Mouse (Mus musculus): ENCODE measurements around the gene Pdcd1lg2. TPM values are rescaled to one million over a fixed set of nuclear protein-coding genes. Genes with fewer than 3 reads are reported as not detected.

Pdcd1lg2 gene
- polyA plus RNA-seq, 1 experiment: 4.7 TPM

DNA sequence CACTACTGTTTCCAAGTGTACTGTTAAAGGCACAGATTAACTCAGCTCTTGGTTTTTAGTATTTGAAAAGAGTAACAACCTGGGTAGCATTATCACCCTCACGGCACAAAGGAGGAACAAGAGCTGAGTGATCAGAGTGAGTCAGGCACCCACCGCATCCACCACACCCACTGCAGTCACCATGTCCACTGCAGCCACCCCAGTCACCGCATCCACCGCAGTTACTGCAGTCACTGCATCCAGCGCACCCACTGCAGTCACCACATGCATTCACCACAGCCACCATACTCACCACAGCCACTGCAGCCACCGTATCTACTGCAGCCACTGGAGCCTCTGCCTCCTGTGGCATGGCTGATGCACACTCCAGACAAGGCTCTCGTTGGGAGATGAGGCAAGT is 99.1 kb downstream of the Pdcd1lg2 start:
- H3K4me1 ChIP-seq (replicated peaks; ENCODE audit: control insufficient read depth, insufficient read depth, low read length): no peaks in the 10 kb centered on the region
- TF ChIP-seq CTCF (IDR thresholded peaks at IDR 0.05; ENCODE audit: borderline replicate concordance, control insufficient read depth, extremely low read depth, insufficient read depth, low read length, poor library complexity) (no peak), POLR2A (IDR thresholded peaks at IDR 0.05; ENCODE audit: control insufficient read depth, extremely low read depth, insufficient read depth, low read length, poor library complexity) (no peak)
- H3K27me3 ChIP-seq (ENCODE audit: control insufficient read depth, insufficient read depth, low read length): no peaks in the 10 kb centered on the region
- no peak for DNase-seq
- H3K27ac ChIP-seq (ENCODE audit: control insufficient read depth, insufficient read depth, low read length): no peak overlapping the region
- no peak overlapping the region for H3K4me3 ChIP-seq (ENCODE audit: control insufficient read depth, insufficient read depth, low read length)
- 90% methylated on average over 7 of the region's 7 CpGs for whole genome bisulfite sequencing
- no peaks in the 10 kb centered on the region for H3K36me3 ChIP-seq (ENCODE audit: control insufficient read depth, insufficient read depth, low read length)

DNA sequence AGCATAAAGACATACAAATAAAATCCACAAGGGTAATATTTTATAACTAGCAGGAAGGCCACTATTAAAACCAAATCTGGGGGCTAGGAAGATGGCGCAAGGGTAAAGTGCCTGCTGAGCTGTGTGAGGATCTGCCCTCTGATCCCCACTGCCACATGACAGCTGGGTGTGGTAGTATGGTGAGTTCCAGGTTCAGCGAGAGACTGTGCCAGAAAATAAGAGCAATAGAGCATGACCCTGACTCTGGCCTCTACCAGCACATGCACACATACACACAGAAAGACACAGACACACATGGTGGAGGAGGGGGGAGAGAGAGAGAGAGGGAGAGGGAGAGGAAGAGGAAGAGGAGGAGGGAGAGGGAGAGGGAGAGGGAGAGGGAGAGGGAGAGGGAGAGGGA is 101.1 kb downstream of the Pdcd1lg2 start:
- Histone ChIP-seq H3K4me1 (replicated peaks; ENCODE audit: control insufficient read depth, insufficient read depth, low read length) (no peaks in the 10 kb centered on the region), H3K27me3 (ENCODE audit: control insufficient read depth, insufficient read depth, low read length) (no peaks in the 10 kb centered on the region), H3K4me3 (ENCODE audit: control insufficient read depth, insufficient read depth, low read length) (no peak overlapping the region), H3K27ac (ENCODE audit: control insufficient read depth, insufficient read depth, low read length) (no peak overlapping the region), H3K36me3 (ENCODE audit: control insufficient read depth, insufficient read depth, low read length) (no peaks in the 10 kb centered on the region)
- no peak for DNase-seq
- TF ChIP-seq POLR2A (IDR thresholded peaks at IDR 0.05; ENCODE audit: control insufficient read depth, extremely low read depth, insufficient read depth, low read length, poor library complexity) (no peak), CTCF (IDR thresholded peaks at IDR 0.05; ENCODE audit: borderline replicate concordance, control insufficient read depth, extremely low read depth, insufficient read depth, low read length, poor library complexity) (no peak)
- WGBS: 94% methylated on average over 2 of the region's 2 CpGs

DNA sequence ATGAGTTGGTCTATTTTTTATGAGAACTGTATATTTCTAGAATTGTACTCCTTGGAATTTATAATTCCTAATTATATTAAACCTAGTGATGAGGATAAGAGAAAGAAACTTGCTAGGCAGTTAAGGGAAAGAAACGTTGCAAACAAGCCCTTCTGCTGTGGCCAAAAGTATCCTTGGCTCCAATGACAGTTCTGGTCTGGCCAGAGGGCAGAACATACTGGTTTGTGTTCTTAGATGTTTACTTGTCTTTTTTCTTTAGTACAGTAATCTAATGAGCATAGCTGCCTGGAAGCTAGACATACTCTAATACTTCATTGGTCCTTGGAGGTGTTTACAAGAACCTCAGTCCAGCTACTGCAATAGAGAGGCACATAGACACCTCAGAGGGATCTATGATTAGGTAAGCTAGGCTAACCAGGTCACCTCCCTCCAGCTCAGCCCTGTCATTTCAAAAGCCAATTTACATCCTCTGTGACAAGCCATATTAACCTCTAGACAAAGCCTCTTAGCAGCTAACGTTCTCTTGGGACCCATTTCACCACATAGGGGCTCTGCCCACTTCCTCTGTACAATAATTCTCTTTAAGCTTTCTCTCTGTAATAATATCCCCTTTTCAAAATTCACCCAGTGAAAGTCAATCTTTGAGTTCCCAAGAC is 102.5 kb downstream of the Pdcd1lg2 start:
- Histone ChIP-seq H3K4me3 (ENCODE audit: control insufficient read depth, insufficient read depth, low read length) (no peak overlapping the region), H3K27ac (ENCODE audit: control insufficient read depth, insufficient read depth, low read length) (no peak overlapping the region), H3K36me3 (ENCODE audit: control insufficient read depth, insufficient read depth, low read length) (no peaks in the 10 kb centered on the region), H3K4me1 (replicated peaks; ENCODE audit: control insufficient read depth, insufficient read depth, low read length) (no peaks in the 10 kb centered on the region), H3K27me3 (ENCODE audit: control insufficient read depth, insufficient read depth, low read length) (no peaks in the 10 kb centered on the region)
- WGBS: 40% methylated on average over 2 of the region's 2 CpGs
- DNase-seq: no peak
- TF ChIP-seq POLR2A (IDR thresholded peaks at IDR 0.05; ENCODE audit: control insufficient read depth, extremely low read depth, insufficient read depth, low read length, poor library complexity) (no peak), CTCF (IDR thresholded peaks at IDR 0.05; ENCODE audit: borderline replicate concordance, control insufficient read depth, extremely low read depth, insufficient read depth, low read length, poor library complexity) (no peak)

DNA sequence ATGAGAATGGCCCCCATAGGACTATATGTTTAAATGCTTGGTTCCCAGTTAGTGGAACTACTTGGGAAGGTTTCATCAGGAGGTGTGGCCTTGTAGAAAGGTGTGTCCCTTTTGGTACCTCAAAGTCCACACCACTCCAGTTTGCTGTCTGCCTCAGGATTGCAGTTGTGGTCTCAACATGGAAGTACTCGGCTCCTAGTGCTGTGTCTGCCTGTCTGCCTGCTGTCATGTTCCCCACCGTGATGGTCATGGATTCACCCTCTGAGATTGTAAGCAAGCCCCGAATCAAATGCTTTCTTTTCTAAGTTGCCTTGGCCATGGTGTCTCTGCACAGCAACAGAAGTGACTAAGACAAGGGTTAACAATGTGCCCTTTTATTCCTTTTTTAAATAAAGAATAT is 103.4 kb downstream of the Pdcd1lg2 start:
- Histone ChIP-seq H3K27ac (ENCODE audit: control insufficient read depth, insufficient read depth, low read length) (no peak overlapping the region), H3K36me3 (ENCODE audit: control insufficient read depth, insufficient read depth, low read length) (no peaks in the 10 kb centered on the region), H3K4me3 (ENCODE audit: control insufficient read depth, insufficient read depth, low read length) (no peak overlapping the region), H3K27me3 (ENCODE audit: control insufficient read depth, insufficient read depth, low read length) (no peaks in the 10 kb centered on the region), H3K4me1 (replicated peaks; ENCODE audit: control insufficient read depth, insufficient read depth, low read length) (no peaks in the 10 kb centered on the region)
- TF ChIP-seq CTCF (IDR thresholded peaks at IDR 0.05; ENCODE audit: borderline replicate concordance, control insufficient read depth, extremely low read depth, insufficient read depth, low read length, poor library complexity): no peak
- TF ChIP-seq POLR2A (IDR thresholded peaks at IDR 0.05; ENCODE audit: control insufficient read depth, extremely low read depth, insufficient read depth, low read length, poor library complexity): no peak
- WGBS: 100% methylated on average over 3 of the region's 3 CpGs
- DNase-seq: no peak

DNA sequence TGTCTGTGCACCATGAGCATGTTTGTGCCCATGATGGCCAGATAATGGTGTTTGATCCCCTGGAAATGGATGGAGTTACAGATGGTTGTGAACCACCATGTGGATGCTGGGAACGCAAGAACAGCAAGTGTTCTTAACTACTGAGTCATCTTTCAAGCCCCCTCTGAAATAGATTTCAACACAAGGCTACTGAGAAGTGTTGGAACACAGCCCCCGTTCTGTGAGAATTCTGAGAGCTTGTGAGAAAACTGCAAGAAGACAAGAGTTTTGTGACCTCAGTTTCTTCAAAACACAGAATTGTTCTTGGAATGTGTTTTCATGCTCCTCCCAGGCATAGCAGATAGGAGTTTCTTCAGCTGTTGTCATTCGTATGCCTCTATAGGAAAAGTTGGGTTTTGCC is 104.7 kb downstream of the Pdcd1lg2 start:
- Histone ChIP-seq H3K4me3 (ENCODE audit: control insufficient read depth, insufficient read depth, low read length) (no peak overlapping the region), H3K27me3 (ENCODE audit: control insufficient read depth, insufficient read depth, low read length) (no peaks in the 10 kb centered on the region), H3K4me1 (replicated peaks; ENCODE audit: control insufficient read depth, insufficient read depth, low read length) (no peaks in the 10 kb centered on the region), H3K36me3 (ENCODE audit: control insufficient read depth, insufficient read depth, low read length) (no peaks in the 10 kb centered on the region), H3K27ac (ENCODE audit: control insufficient read depth, insufficient read depth, low read length) (no peak overlapping the region)
- WGBS: 97% methylated on average over 3 of the region's 3 CpGs
- TF ChIP-seq CTCF (IDR thresholded peaks at IDR 0.05; ENCODE audit: borderline replicate concordance, control insufficient read depth, extremely low read depth, insufficient read depth, low read length, poor library complexity) (no peak), POLR2A (IDR thresholded peaks at IDR 0.05; ENCODE audit: control insufficient read depth, extremely low read depth, insufficient read depth, low read length, poor library complexity) (no peak)
- DNase-seq: no peak

DNA sequence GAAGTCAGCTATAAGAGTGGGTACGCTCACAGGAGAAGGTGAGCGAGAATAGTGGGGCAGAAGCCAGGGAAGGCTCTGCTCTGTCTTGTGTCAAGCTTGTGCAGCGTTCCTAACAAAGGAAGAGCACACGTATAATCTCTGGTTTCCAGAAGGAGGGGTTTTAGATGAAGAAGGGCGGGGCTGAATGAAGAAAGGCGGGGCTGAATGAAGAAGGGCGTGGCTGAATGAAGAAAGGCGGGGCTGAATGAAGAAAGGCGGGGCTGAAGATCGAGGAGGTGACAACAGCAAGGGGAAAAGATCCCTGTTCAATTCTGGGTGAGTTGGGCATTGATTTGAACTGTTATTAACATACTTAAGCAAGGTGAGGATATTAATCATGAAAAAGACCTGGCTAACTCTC is 105.3 kb downstream of the Pdcd1lg2 start:
- WGBS: 93% methylated on average over 10 of the region's 10 CpGs

DNA sequence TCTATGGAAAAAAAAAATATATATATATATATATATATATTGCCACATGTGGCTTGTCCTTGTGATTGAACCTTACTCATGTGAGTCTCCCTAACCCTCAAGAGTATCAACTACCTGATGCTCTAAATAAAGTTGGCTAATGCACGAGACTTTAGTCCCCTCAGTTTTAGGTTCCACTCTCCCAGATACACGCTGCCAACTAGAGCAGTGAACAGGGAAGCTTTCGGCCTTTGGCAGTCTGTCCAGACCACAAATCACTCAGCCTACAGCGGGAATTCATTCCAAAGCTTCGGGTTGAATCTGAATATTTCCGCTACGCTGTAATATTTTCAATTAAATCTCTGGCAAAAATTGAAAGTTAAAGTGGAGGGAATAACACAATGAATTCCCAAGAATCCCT is 107.7 kb downstream of the Pdcd1lg2 start:
- 94% methylated on average over 7 of the region's 7 CpGs for WGBS
- no peaks in the 10 kb centered on the region; the same call in 1 of the 2 replicates for H3K4me1 ChIP-seq (replicated peaks; ENCODE audit: control insufficient read depth, insufficient read depth, low read length)
- H3K36me3 ChIP-seq (ENCODE audit: control insufficient read depth, insufficient read depth, low read length): no peaks in the 10 kb centered on the region
- no peak overlapping the region for H3K27ac ChIP-seq (ENCODE audit: control insufficient read depth, insufficient read depth, low read length)
- no peak overlapping the region for H3K4me3 ChIP-seq (ENCODE audit: control insufficient read depth, insufficient read depth, low read length)
- no peak for DNase-seq
- no peak for TF ChIP-seq CTCF (IDR thresholded peaks at IDR 0.05; ENCODE audit: borderline replicate concordance, control insufficient read depth, extremely low read depth, insufficient read depth, low read length, poor library complexity)
- TF ChIP-seq POLR2A (IDR thresholded peaks at IDR 0.05; ENCODE audit: control insufficient read depth, extremely low read depth, insufficient read depth, low read length, poor library complexity): no peak
- H3K27me3 ChIP-seq (ENCODE audit: control insufficient read depth, insufficient read depth, low read length): no peaks in the 10 kb centered on the region

More for the DNA sequence above, 105.3 kb downstream of the Pdcd1lg2 start:
- no peaks in the 10 kb centered on the region for H3K36me3 ChIP-seq (ENCODE audit: control insufficient read depth, insufficient read depth, low read length)
- no peaks in the 10 kb centered on the region for H3K27me3 ChIP-seq (ENCODE audit: control insufficient read depth, insufficient read depth, low read length)
- no peaks in the 10 kb centered on the region for H3K4me1 ChIP-seq (replicated peaks; ENCODE audit: control insufficient read depth, insufficient read depth, low read length)
- TF ChIP-seq POLR2A (IDR thresholded peaks at IDR 0.05; ENCODE audit: control insufficient read depth, extremely low read depth, insufficient read depth, low read length, poor library complexity) (no peak), CTCF (IDR thresholded peaks at IDR 0.05; ENCODE audit: borderline replicate concordance, control insufficient read depth, extremely low read depth, insufficient read depth, low read length, poor library complexity) (no peak)
- DNase-seq: no peak
- no peak overlapping the region for H3K4me3 ChIP-seq (ENCODE audit: control insufficient read depth, insufficient read depth, low read length)
- no peak overlapping the region for H3K27ac ChIP-seq (ENCODE audit: control insufficient read depth, insufficient read depth, low read length)

All from thymus, adult 2 months (tissue).